Mouse (Mus musculus) lung, embryonic 15.5 days (tissue): ENCODE measurements at regions not wholly inside any gene's neighbourhood (a gene's known extent, or its start where the extent isn't known, plus 50 kb on each side); places are given as distances from the start of the nearest gene placed in this dataset.

ENCODE experiments used
- ATAC-seq: fragments of 200-750 bp; cut with Nextera tagmentation; 2 replicates; pipeline ENCODE4 v1.8.0; 2017; ENCODE audit warnings: moderate number of reproducible peaks, borderline replicate concordance; ENCODE audit not compliant: low FRiP score, low TSS enrichment; ENCODE audit errors: extremely low read depth
- H3K27ac ChIP-seq: fragments of 300-500 bp; sonication (generic); 2 replicates; pipeline ENCODE4 v1.5.1; 2015; ENCODE audit warnings: moderate library complexity, mild to moderate bottlenecking, inconsistent platforms
- H3K27me3 ChIP-seq: fragments of 300-500 bp; sonication (generic); 2 replicates; pipeline ENCODE4 v1.6.1; 2015; ENCODE audit warnings: inconsistent platforms
- H3K36me3 ChIP-seq: fragments of 300-500 bp; sonication (generic); 2 replicates; pipeline ENCODE4 v1.6.1; 2015; ENCODE audit warnings: inconsistent platforms
- H3K4me1 ChIP-seq: fragments of 300-500 bp; sonication (generic); 2 replicates; pipeline ENCODE4 v1.6.1; 2015; ENCODE audit warnings: inconsistent platforms
- H3K4me2 ChIP-seq: fragments of 300-500 bp; sonication (generic); 2 replicates; pipeline ENCODE4 v1.6.1; 2015; ENCODE audit warnings: inconsistent platforms, mild to moderate bottlenecking, moderate library complexity
- H3K4me3 ChIP-seq: fragments of 300-500 bp; sonication (generic); 2 replicates; pipeline ENCODE4 v1.5.1; 2015; ENCODE audit warnings: mild to moderate bottlenecking, inconsistent platforms
- H3K9ac ChIP-seq: fragments of 300-500 bp; sonication (generic); 2 replicates; pipeline ENCODE4 v1.6.1; 2015; ENCODE audit warnings: inconsistent platforms
- H3K9me3 ChIP-seq: fragments of 300-500 bp; sonication (generic); 2 replicates; pipeline ENCODE4 v1.6.1; 2016; ENCODE audit warnings: inconsistent platforms
- WGBS: fragments of 180-500 bp; shearing (Covaris S2); methylation state at CpG from one replicate; pipeline ENCODE4 v1.1.7; 2015; 5-methylcytosine and 5-hydroxymethylcytosine counted together

GRCm38 (mm10) chr6:126284409-126284808 lies 117.7 kb upstream of the Ntf3 start:
- H3K4me2 ChIP-seq, result no peak overlapping the region
- H3K27ac ChIP-seq, result no peak overlapping the region
- H3K4me3 ChIP-seq, result no peak overlapping the region
- no peaks in the 10 kb centered on the region for H3K9me3 ChIP-seq
- H3K4me1 ChIP-seq, result no peaks in the 10 kb centered on the region
- 73% methylated on average over 7 of the region's 7 CpGs for WGBS
- no peaks in the 10 kb centered on the region for H3K36me3 ChIP-seq
- no peak for ATAC-seq
- H3K27me3 ChIP-seq, result no peaks in the 10 kb centered on the region
- H3K9ac ChIP-seq, result no peak overlapping the region

- Histone ChIP-seq H3K9ac (no peak overlapping the region), H3K27ac (no peak overlapping the region), H3K4me2 (no peak overlapping the region), H3K4me3 (no peak overlapping the region), H3K4me1 (no peaks in the 10 kb centered on the region), H3K9me3 (no peaks in the 10 kb centered on the region), H3K27me3 (no peaks in the 10 kb centered on the region), H3K36me3 (no peaks in the 10 kb centered on the region)
- peak; percentile 59; the same call in 1 of the 2 replicates for ATAC-seq
- WGBS, result 18% methylated on average over 3 of the region's 3 CpGs
Observed at GRCm38 (mm10) chr6:126280352-126280751, 113.6 kb upstream of the Ntf3 start.

GRCm38 (mm10) chr6:126245986-126246385 lies 79.3 kb upstream of the Ntf3 start:
- WGBS, result 83% methylated on average over 5 of the region's 5 CpGs
- Histone ChIP-seq H3K4me3 (no peak overlapping the region), H3K4me1 (0 out of 2 replicates have a peak, but pooled peaks cover 4% of the 10 kb centered on the region), H3K27me3 (no peaks in the 10 kb centered on the region), H3K36me3 (no peaks in the 10 kb centered on the region), H3K27ac (no peak overlapping the region), H3K9ac (no peak overlapping the region), H3K4me2 (no peak overlapping the region), H3K9me3 (no peaks in the 10 kb centered on the region)
- no peak for ATAC-seq

GRCm38 (mm10) chr6:126245431-126245830 lies 78.7 kb upstream of the Ntf3 start:
- H3K27me3 ChIP-seq, result no peaks in the 10 kb centered on the region
- H3K4me1 ChIP-seq, result 0 out of 2 replicates have a peak, but pooled peaks cover 4% of the 10 kb centered on the region
- H3K4me2 ChIP-seq, result no peak overlapping the region
- 55% methylated on average over 3 of the region's 3 CpGs for WGBS
- H3K9me3 ChIP-seq, result no peaks in the 10 kb centered on the region
- no peak overlapping the region for H3K27ac ChIP-seq
- no peak overlapping the region for H3K9ac ChIP-seq
- no peak for ATAC-seq
- H3K4me3 ChIP-seq, result no peak overlapping the region
- H3K36me3 ChIP-seq, result no peaks in the 10 kb centered on the region

- WGBS, result 68% methylated on average over 2 of the region's 2 CpGs
- Histone ChIP-seq H3K4me1 (0 out of 2 replicates have a peak, but pooled peaks cover 4% of the 10 kb centered on the region), H3K4me2 (no peak overlapping the region), H3K27me3 (no peaks in the 10 kb centered on the region), H3K4me3 (no peak overlapping the region), H3K9me3 (no peaks in the 10 kb centered on the region), H3K27ac (no peak overlapping the region), H3K36me3 (no peaks in the 10 kb centered on the region), H3K9ac (no peak overlapping the region)
- no peak for ATAC-seq
Observed at GRCm38 (mm10) chr6:126242299-126242698, 75.6 kb upstream of the Ntf3 start.

- H3K9me3 ChIP-seq, result no peaks in the 10 kb centered on the region
- ATAC-seq, result no peak
- H3K4me2 ChIP-seq, result no peak overlapping the region
- WGBS, result 53% methylated on average over 1 of the region's 1 CpGs
- H3K36me3 ChIP-seq, result no peaks in the 10 kb centered on the region
- no peaks in the 10 kb centered on the region for H3K4me1 ChIP-seq
- no peaks in the 10 kb centered on the region for H3K27me3 ChIP-seq
- H3K4me3 ChIP-seq, result no peak overlapping the region
- no peak overlapping the region for H3K9ac ChIP-seq
- H3K27ac ChIP-seq, result no peak overlapping the region
Observed at GRCm38 (mm10) chr6:126240256-126240655, 73.5 kb upstream of the Ntf3 start.
